Mouse (Mus musculus) G1E-ER4 (cell line): ENCODE data around the gene Abcb8. TPM values are rescaled to one million over a fixed set of nuclear protein-coding genes. Genes with fewer than 3 reads are reported as not detected.

ENCODE experiments used
- GATA1 ChIP-seq: IDR thresholded peaks from one replicate; pipeline ENCODE4 v1.8.0; 2012; ENCODE audit warnings: low read length, inconsistent platforms
- polyA plus RNA-seq: library from polyadenylated mRNA; stranded (reverse); fragments of >175 nt; gene quantifications from 2 replicates; pipeline ENCODE4 v1.2.3, GENCODE M21; 2012

Gene Abcb8
- polyA plus RNA-seq, 1 experiment, result 60.9 TPM

DNA sequence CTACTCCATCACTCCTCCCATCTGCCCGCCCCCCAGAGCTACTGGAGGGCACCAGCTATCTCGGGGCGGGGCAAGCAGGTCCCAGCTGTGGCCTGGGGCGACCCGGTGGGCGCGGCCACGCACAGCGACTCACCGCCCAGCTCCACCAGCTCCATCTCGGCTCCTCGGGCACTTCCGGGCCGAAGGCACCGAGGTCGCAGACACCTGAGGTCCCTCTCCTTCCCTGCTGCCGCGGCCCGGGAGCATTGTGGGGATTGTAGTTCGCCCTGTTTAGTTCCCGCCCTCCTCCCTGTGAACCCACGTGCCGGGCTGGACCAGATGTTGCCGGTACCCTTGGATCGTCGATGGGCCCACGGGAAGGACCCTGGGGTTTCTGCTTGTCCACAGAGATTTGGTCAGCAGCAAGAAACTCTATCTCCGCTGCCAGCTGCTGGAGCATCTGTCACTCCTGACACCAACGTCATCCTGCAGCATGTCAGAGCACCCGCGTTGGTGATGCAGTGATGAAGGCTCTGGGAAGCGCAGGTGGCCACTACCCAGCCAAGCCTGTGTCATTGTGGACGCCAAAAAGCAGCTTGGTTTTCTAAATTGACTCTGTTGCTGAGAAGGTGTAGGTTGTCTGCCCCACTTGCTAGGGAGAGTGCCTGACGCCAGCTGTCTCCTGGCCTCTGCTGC, 54.3 kb downstream of the Abcb8 start, which contains the start of gene Tmub1:
TSS of gene Tmub1 (minus strand) at position 231 of the 675 bp plus-strand sequence.
- TF ChIP-seq GATA1, result no peak

DNA sequence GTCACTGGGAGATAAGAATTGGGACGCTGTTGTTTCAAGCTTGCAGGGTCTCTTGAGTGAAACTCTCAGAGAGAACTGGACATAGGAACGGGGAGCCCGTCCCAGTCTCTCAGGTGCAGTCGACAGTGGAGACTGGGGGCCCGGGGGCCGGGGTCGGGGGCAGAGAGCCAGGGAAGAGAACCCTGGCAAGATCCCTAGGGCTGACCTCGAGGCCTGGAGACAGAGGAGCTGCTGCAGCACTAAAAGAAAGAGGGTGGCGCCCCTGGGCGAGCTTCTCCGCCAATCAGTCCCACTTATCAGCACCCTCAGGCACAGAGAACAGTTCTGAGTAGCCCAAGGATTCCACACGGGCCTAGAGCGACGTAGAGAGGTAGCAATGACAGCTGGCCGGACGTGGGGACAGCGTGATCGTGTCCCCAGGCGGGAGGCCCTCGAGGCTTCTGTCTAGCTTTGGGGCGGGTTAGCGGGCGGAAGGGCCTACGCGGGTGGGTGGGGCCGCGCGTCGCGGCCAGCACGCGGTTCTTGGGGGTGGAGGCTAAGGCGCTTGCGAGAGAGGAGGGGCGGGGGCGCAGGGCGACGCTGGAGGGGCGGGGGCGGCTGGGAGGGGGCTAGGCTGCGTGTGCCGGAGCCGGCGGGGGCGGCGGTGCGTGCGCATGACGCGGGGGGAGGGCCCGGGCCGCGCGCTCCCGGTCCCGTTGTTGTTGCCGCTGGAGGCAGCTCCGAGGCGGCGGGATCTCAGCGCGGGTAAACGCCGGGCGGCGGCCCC, 58.0 kb downstream of the Abcb8 start:
- no peak for TF ChIP-seq GATA1

DNA sequence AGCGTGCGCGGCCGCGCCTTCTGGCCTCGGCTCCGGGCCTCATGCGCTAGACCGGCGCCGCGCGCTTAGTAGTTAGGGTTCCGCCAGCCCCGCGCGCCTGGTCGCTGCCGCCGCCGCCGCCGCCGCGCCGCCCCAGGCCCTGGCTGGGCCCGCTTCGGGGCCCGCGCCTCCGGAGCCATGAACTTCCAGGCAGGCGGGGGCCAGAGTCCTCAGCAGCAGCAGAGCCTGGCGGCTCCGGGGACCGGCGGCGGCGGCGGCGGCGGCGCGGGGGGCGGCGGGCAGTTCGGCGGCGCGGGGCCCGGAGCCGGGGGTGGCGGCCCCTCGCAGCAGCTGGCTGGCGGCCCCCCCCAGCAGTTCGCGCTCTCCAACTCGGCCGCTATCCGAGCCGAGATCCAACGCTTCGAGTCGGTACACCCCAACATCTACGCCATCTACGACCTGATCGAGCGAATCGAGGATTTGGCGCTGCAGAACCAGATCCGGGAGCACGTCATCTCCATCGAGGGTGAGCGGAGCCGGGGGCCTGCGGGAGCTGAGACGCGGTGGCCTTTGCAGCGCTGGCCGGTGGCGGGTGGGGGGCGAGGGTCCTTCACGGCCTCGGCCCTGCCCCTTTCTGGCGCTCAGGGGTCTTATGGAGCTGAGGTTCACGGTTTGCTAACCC, 58.7 kb downstream of the Abcb8 start, which contains the start of gene Agap3:
TSS of gene Agap3 (plus strand) at position 148 of the 661 bp plus-strand sequence.
- no peak for TF ChIP-seq GATA1

DNA sequence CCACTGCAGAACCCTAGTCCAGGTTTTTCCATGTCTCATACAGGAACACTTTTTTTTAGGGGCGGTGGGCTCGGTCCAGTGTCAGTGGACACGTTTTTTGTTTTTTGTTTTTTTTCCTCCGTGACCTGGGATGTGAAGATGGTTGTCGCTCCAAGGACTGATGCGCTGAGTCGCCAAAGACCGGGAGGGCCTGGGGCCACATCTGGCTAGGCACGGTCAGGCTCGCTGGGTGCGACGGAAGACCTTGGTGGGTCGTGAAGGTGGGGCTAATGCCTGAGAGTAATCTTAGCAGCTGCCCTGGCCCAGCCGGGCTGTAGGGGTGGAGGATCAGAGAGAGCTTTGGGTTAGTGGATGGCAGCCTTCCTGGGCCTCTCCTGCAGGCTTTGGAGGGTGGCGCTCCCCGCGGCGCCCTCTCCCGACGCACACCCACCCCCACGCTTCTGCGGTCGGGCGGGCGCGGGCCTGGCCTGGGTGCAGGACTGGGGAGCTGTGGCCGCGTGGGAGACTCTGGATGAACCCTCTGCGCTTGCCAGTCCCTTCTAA, 59.3 kb downstream of the Abcb8 start:
- no peak for TF ChIP-seq GATA1

DNA sequence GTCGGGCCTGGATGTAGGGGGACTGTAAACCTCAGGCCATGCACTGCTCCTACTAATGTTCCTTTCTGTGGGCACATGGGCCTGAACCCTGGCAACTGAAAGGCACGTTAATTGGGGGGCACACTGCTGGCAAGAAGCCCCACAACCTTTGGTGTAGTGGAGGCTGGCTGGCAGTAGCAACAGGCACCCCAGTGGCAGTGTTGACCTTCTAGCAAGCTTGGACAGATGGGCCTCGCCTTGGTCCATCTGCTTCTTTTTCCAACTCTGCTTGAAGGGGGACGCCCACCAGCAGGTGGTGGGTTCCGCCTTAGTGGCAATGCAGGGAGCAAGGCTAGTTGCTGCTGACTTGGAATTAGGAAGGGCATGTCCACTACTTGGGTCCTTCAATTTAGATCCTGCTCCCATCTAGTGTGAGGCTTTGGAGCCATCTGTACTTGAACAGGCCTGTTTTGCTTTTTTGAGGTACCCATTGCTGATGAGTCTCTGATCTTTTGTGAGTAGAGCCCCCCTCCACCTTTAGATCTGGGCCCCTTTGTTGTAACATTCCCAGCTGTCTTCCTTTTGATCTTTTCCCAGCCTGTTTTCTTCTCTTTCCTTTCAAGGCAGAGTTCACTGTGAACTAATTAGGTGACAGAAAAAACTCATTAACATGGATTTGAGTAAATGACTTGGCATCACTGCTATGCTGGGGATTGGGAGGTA, 60.0 kb downstream of the Abcb8 start:
- no peak for TF ChIP-seq GATA1

DNA sequence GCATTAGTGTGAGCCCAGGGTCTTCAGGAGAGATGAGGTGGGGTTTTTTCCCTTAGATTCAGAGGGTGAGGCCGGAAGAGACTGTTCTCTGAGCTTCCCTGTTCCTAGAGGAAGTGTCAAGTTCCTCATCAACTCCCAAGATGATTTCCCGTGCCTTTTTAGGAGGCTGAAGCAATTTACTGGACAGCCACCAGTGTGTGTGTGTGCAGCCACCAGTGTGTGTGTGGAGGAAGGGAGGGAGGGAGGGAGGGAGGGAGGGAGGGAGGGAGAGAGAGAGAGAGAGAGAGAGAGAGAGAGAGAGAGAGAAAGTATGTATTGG, 60.5 kb downstream of the Abcb8 start:
- TF ChIP-seq GATA1, result no peak

DNA sequence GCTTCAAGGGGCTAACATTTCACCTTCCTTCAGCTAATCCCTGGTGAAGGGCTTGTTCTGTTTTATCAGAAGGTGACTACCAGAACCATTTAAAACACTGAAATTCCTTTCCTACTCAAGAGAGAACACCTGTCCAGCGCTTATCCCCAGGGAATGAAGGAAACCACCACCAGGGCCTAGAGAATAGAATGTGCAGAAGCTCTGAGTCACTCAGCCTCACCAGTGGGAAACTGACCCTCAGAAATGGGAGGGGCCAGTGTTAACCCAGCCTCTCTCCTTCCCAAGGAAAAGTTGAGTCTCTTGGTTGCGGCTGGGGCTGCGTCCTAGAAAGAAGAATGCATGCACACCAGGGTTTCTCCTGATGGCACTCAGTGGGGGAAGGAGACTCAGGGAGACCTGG, 61.6 kb downstream of the Abcb8 start:
- TF ChIP-seq GATA1, result no peak

DNA sequence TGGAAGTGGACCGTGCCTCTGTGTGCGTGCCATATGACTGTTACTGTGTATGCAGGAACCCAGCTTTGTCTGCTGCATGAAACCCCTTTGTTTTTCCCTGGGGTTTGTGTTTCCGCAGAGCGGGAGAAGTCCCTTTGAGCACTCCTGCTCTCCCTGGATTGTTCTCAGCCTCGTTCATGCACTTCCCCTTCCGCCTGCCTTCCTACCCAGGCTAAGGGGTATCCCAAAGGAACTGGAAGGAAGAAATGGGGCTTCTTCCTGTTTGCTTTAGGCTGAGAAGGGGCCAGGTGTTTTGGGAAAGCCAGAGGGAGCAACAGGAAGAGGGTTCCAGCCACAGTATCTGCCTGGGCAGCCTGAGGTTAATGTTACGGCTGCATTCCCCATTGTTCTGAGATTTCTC, 62.1 kb downstream of the Abcb8 start:
- no peak for TF ChIP-seq GATA1

Other genes with a start within 250 kb of the Abcb8 start
- gene Nupl2, start 228.7 kb upstream of the Abcb8 start, polyA plus RNA-seq, result 15.2 and 19.4 TPM in 2 replicates
- 4.0 and 4.3 TPM in 2 replicates for gene Kcnh2, start 42.1 kb upstream of the Abcb8 start, polyA plus RNA-seq
- gene Nos3, start 28.9 kb upstream of the Abcb8 start, polyA plus RNA-seq, result 0.06 and 0.15 TPM in 2 replicates
- 0.17 and 0.25 TPM in 2 replicates for gene Atg9b, start 1.5 kb upstream of the Abcb8 start, polyA plus RNA-seq
- 0.08 TPM in 1 of 2 replicates, not detected in the other for gene Asic3, start 19.7 kb downstream of the Abcb8 start, polyA plus RNA-seq
- 14.3 and 19.4 TPM in 2 replicates for gene Cdk5, start 29.9 kb downstream of the Abcb8 start, polyA plus RNA-seq
- gene Slc4a2, start 30.2 kb downstream of the Abcb8 start, polyA plus RNA-seq, result 22.8 and 24.1 TPM in 2 replicates
- gene Fastk, start 51.6 kb downstream of the Abcb8 start, polyA plus RNA-seq, result 287 and 347 TPM in 2 replicates
- gene Tmub1, start 54.2 kb downstream of the Abcb8 start, polyA plus RNA-seq, result 29.5 and 31.2 TPM in 2 replicates
- gene Agap3, start 58.5 kb downstream of the Abcb8 start, polyA plus RNA-seq, result 321 and 334 TPM in 2 replicates
- 0.01 TPM in 1 of 2 replicates, not detected in the other for gene Gbx1, start 133.5 kb downstream of the Abcb8 start, polyA plus RNA-seq
- not detected in 2 replicates for gene Asb10, start 147.3 kb downstream of the Abcb8 start, polyA plus RNA-seq
- not detected in 2 replicates for gene 4931409K22Rik, start 163.1 kb downstream of the Abcb8 start, polyA plus RNA-seq
- 120 and 124 TPM in 2 replicates for gene Abcf2, start 183.8 kb downstream of the Abcb8 start, polyA plus RNA-seq
- gene Chpf2, start 193.1 kb downstream of the Abcb8 start, polyA plus RNA-seq, result 26.9 and 36.2 TPM in 2 replicates
- gene Smarcd3, start 230.7 kb downstream of the Abcb8 start, polyA plus RNA-seq, result not detected in 2 replicates